Mouse (Mus musculus) heart, postnatal 0 days (tissue): ENCODE measurements around the gene Moap1.

Source experiments
- CTCF ChIP-seq: IDR thresholded peaks from 2 replicates; pipeline ENCODE4 v1.5.1; 2016; ENCODE audit warnings: antibody characterized with exemption, control low read depth, low read depth
- EP300 ChIP-seq: IDR thresholded peaks from 2 replicates; pipeline ENCODE4 v1.6.1; 2016; ENCODE audit warnings: antibody characterized with exemption, low read depth

GRCm38 (mm10) chr12:102743589-102744574 is at the start of gene Moap1, which contains the start of gene Tmem251:
- no peak for TF ChIP-seq CTCF
- no peak for TF ChIP-seq EP300
